Mouse (Mus musculus): Measurements from ENCODE around the gene Mgst2. TPM values are rescaled to one million over a fixed set of nuclear protein-coding genes. Genes with fewer than 3 reads are reported as not detected.

Mgst2 gene
- total and polyA plus RNA-seq, 3 experiments: 48.8 to 147 (median 76.0) TPM

- peaks cover 9 to 41% of the 10 kb centered on the region in 2 experiments for H3K4me1 ChIP-seq (ENCODE audit: control insufficient read depth in 1 of 2, insufficient read depth in 2 of 2)
- TF ChIP-seq ETS1 (conservative IDR thresholded peaks at IDR 0.05; ENCODE audit: low read depth, low read length): peak; percentile 72
- TF ChIP-seq TCF12 (IDR thresholded peaks at IDR 0.05; ENCODE audit: low read depth, low read length): peak; percentile 87
- TF ChIP-seq BHLHE40 (IDR thresholded peaks at IDR 0.05; ENCODE audit: low read depth, low read length): peak; percentile 73
- peak; percentile 69; the same call in 1 of the 2 replicates for TF ChIP-seq TBP (conservative IDR thresholded peaks at IDR 0.05; ENCODE audit: low read depth, low read length)
- 0 out of 2 replicates have a peak, but pooled peaks have one; percentile 65 for TF ChIP-seq MAZ (IDR thresholded peaks at IDR 0.05; ENCODE audit: low read depth, low read length)
- TF ChIP-seq MAX (IDR thresholded peaks at IDR 0.05; ENCODE audit: low read length): peak; percentile 88
- peak; percentile 73 for TF ChIP-seq IRF4 (IDR thresholded peaks at IDR 0.05; ENCODE audit: low read depth, low read length)
- TF ChIP-seq MYC (IDR thresholded peaks at IDR 0.05; ENCODE audit: low read depth, low read length): peak; percentile 80; the same call in 1 of the 2 replicates
- TF ChIP-seq JUN (IDR thresholded peaks at IDR 0.05; ENCODE audit: insufficient read depth, low read depth, low read length): no peak
- no peak for TF ChIP-seq ZC3H11A (IDR thresholded peaks at IDR 0.05; ENCODE audit: low read depth, low read length)
- TF ChIP-seq ZMIZ1 (IDR thresholded peaks at IDR 0.05; ENCODE audit: low read depth, low read length): peak; percentile 28; the same call in 1 of the 2 replicates
- no peak; the same call in 1 of the 2 replicates for TF ChIP-seq CHD2 (IDR thresholded peaks at IDR 0.05; ENCODE audit: low read length)
- peak; percentile 81 for TF ChIP-seq EP300 (IDR thresholded peaks at IDR 0.05; ENCODE audit: low read length)
- TF ChIP-seq KAT2A (IDR thresholded peaks at IDR 0.05; ENCODE audit: insufficient replicate concordance, low read length): 0 out of 2 replicates have a peak, but pooled peaks have one; percentile 58
- peak; percentile 54; the same call in 1 of the 2 replicates for TF ChIP-seq MEF2A (IDR thresholded peaks at IDR 0.05; ENCODE audit: borderline replicate concordance, low read depth, low read length)
- no peaks in the 10 kb centered on the region for H3K79me2 ChIP-seq (replicated peaks; ENCODE audit: control insufficient read depth, extremely low read depth, insufficient read depth, poor library complexity, severe bottlenecking)
- dilution Hi-C loops (cut with MboI; ENCODE audit: extremely low pct_ligation_motif_present, extremely low pct_unique_long_range_greater_than_20kb, low sequenced_read_pairs) (no loop called here), in situ Hi-C loops (cut with MboI; ENCODE audit: low pct_ligation_motif_present, low pct_unique_long_range_greater_than_20kb, low sequenced_read_pairs) (no loop called here)
- no peaks in the 10 kb centered on the region for H3K36me3 ChIP-seq (replicated peaks in 1 of 2; ENCODE audit: control insufficient read depth in 1 of 2, insufficient read depth in 1 of 2, low read length in 1 of 2)
- no peak overlapping the region for H3K4me3 ChIP-seq (replicated peaks in 1 of 3; ENCODE audit: low read depth in 2 of 3, low read length in 2 of 3, poor library complexity in 1 of 3)
- no peaks in the 10 kb centered on the region for H3K27me3 ChIP-seq (replicated peaks)
- H3K9me3 ChIP-seq (replicated peaks; ENCODE audit: low read length): peaks cover 14% of the 10 kb centered on the region
- peak overlapping the region; percentile 52 for H3K4me2 ChIP-seq (ENCODE audit: insufficient read depth, low read depth, poor library complexity, severe bottlenecking)
- H3K27ac ChIP-seq (ENCODE audit: insufficient read depth, low read depth): no peak overlapping the region
- H3K9ac ChIP-seq (ENCODE audit: insufficient read depth, low read depth): peak overlapping the region; percentile 73
- DNase-seq (ENCODE audit: extremely low read depth): peak; percentile 74
Measured at GRCm38 (mm10) chr3:51635960-51636359, 24.2 kb upstream of the Mgst2 start.

- H3K9me3 ChIP-seq (replicated peaks; ENCODE audit: low read length): peaks cover 9% of the 10 kb centered on the region
- no peaks in the 10 kb centered on the region for H3K36me3 ChIP-seq (replicated peaks in 1 of 2; ENCODE audit: control insufficient read depth in 1 of 2, insufficient read depth in 1 of 2, low read length in 1 of 2)
- peak overlapping the region; percentile 52 for H3K4me2 ChIP-seq (ENCODE audit: insufficient read depth, low read depth, poor library complexity, severe bottlenecking)
- peak overlapping the region; percentile 30 to 52 (median 50) for H3K4me3 ChIP-seq (replicated peaks in 1 of 3; ENCODE audit: low read depth in 2 of 3, low read length in 2 of 3, poor library complexity in 1 of 3)
- H3K79me2 ChIP-seq (replicated peaks; ENCODE audit: control insufficient read depth, extremely low read depth, insufficient read depth, poor library complexity, severe bottlenecking): no peaks in the 10 kb centered on the region
- peaks cover 9 to 46% of the 10 kb centered on the region in 2 experiments for H3K4me1 ChIP-seq (ENCODE audit: control insufficient read depth in 1 of 2, insufficient read depth in 2 of 2)
- peak overlapping the region; percentile 92 for H3K27ac ChIP-seq (ENCODE audit: insufficient read depth, low read depth)
- no peaks in the 10 kb centered on the region for H3K27me3 ChIP-seq (replicated peaks)
- peak; percentile 74 for DNase-seq (ENCODE audit: extremely low read depth)
- peak overlapping the region; percentile 73 for H3K9ac ChIP-seq (ENCODE audit: insufficient read depth, low read depth)
- in situ Hi-C loops (cut with MboI; ENCODE audit: low pct_ligation_motif_present, low pct_unique_long_range_greater_than_20kb, low sequenced_read_pairs) (no loop called here), dilution Hi-C loops (cut with MboI; ENCODE audit: extremely low pct_ligation_motif_present, extremely low pct_unique_long_range_greater_than_20kb, low sequenced_read_pairs) (no loop called here)
- TF ChIP-seq USF2 (conservative IDR thresholded peaks at IDR 0.05; ENCODE audit: low read depth, low read length) (no peak), JUND (conservative IDR thresholded peaks at IDR 0.05; ENCODE audit: low read depth, low read length) (no peak), GABPA (IDR thresholded peaks at IDR 0.05; ENCODE audit: insufficient replicate concordance, low read depth, low read length) (no peak), ZC3H11A (IDR thresholded peaks at IDR 0.05; ENCODE audit: low read depth, low read length) (no peak), KAT2A (IDR thresholded peaks at IDR 0.05; ENCODE audit: insufficient replicate concordance, low read length) (no peak), NRF1 (IDR thresholded peaks at IDR 0.05; ENCODE audit: low read depth, low read length) (no peak), ZKSCAN1 (IDR thresholded peaks at IDR 0.05; ENCODE audit: borderline replicate concordance, low read depth, low read length) (no peak), E2F4 (IDR thresholded peaks at IDR 0.05; ENCODE audit: insufficient replicate concordance, low read depth, low read length) (no peak), TCF12 (IDR thresholded peaks at IDR 0.05; ENCODE audit: low read depth, low read length) (peak; percentile 62; the same call in 1 of the 2 replicates), MAX (IDR thresholded peaks at IDR 0.05; ENCODE audit: low read length) (no peak), TBP (conservative IDR thresholded peaks at IDR 0.05; ENCODE audit: low read depth, low read length) (0 out of 2 replicates have a peak, but pooled peaks have one; percentile 53), PAX5 (IDR thresholded peaks at IDR 0.05; ENCODE audit: low read length) (no peak), ETS1 (conservative IDR thresholded peaks at IDR 0.05; ENCODE audit: low read depth, low read length) (peak; percentile 30; the same call in 1 of the 2 replicates), CHD1 (IDR thresholded peaks at IDR 0.05; ENCODE audit: low read depth, low read length) (no peak), MAZ (IDR thresholded peaks at IDR 0.05; ENCODE audit: low read depth, low read length) (no peak), MYC (IDR thresholded peaks at IDR 0.05; ENCODE audit: low read depth, low read length) (no peak), MAFK (IDR thresholded peaks at IDR 0.05; ENCODE audit: insufficient replicate concordance, low read length) (no peak), RCOR1 (conservative IDR thresholded peaks at IDR 0.05; ENCODE audit: low read depth, low read length) (no peak), BHLHE40 (IDR thresholded peaks at IDR 0.05; ENCODE audit: low read depth, low read length) (peak; percentile 69), EP300 (IDR thresholded peaks at IDR 0.05; ENCODE audit: low read length) (no peak; the same call in 1 of the 2 replicates), HCFC1 (IDR thresholded peaks at IDR 0.05; ENCODE audit: low read depth, low read length) (no peak; the same call in 1 of the 2 replicates), USF1 (IDR thresholded peaks at IDR 0.05; ENCODE audit: low read depth, low read length) (no peak), SIN3A (IDR thresholded peaks at IDR 0.05; ENCODE audit: low read length) (peak; percentile 42; the same call in 1 of the 2 replicates), NELFE (IDR thresholded peaks at IDR 0.05; ENCODE audit: low read depth, low read length) (peak; percentile 20; the same call in 1 of the 2 replicates)
Measured at GRCm38 (mm10) chr3:51636700-51637099, 23.5 kb upstream of the Mgst2 start.
